Mouse (Mus musculus) olfactory bulb, adult 2 months (tissue): ENCODE data around the gene Elovl6.

Experiments used
- CTCF ChIP-seq: fragments of 200-500 bp; IDR thresholded peaks from 2 replicates; pipeline ENCODE4 v1.5.1; 2012; ENCODE audit warnings: low read depth, mild to moderate bottlenecking, low read length, moderate library complexity; ENCODE audit not compliant: insufficient read depth
- POLR2A ChIP-seq: fragments of 200-500 bp; IDR thresholded peaks from 2 replicates; pipeline ENCODE4 v1.6.1; 2012; ENCODE audit warnings: mild to moderate bottlenecking, low read depth, low read length, moderate library complexity; ENCODE audit not compliant: insufficient read depth

- TF ChIP-seq CTCF (no peak), POLR2A (no peak)
Observed at GRCm38 (mm10) chr3:129520499-129520898, 11.7 kb upstream of the Elovl6 start.
